Mouse (Mus musculus): ENCODE results near the gene Thnsl2. TPM values are rescaled to one million over a fixed set of nuclear protein-coding genes. Genes with fewer than 3 reads are reported as not detected.
A peak's percentile ranks its signal among the peaks of the same experiment; 100 is the strongest.

Gene Thnsl2
- total and polyA plus RNA-seq, 3 experiments, result 14.9 to 22.1 (median 18.5) TPM

GRCm38 (mm10) chr6:71133559-71133958, 10.7 kb downstream of the Thnsl2 start:
- DNase-seq, result no peak

DNA sequence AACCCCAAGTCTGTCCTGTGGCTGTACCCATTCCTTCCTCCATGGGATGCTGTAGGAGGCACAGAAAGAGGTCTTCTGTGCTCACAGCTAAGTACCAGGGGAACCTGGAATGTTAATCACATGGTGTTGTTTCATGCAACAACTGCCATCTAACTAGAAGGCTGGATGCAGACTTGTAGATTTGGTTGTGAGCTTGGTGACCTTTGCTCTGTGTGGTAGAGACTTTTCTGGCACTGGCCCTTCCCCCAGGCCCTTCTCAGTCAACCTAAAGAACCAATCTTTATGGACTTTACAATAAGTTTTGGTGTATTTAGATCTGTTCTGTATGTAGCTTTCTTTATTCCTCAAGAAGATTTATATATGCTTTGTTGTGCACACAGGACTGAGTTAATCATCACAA, 13.2 kb downstream of the Thnsl2 start:
- DNase-seq, result no peak

- DNase-seq, result no peak
Measured at GRCm38 (mm10) chr6:71130269-71130668, 14.0 kb downstream of the Thnsl2 start.

- DNase-seq, result no peak
Measured at GRCm38 (mm10) chr6:71129071-71129470, 15.2 kb downstream of the Thnsl2 start.

DNA sequence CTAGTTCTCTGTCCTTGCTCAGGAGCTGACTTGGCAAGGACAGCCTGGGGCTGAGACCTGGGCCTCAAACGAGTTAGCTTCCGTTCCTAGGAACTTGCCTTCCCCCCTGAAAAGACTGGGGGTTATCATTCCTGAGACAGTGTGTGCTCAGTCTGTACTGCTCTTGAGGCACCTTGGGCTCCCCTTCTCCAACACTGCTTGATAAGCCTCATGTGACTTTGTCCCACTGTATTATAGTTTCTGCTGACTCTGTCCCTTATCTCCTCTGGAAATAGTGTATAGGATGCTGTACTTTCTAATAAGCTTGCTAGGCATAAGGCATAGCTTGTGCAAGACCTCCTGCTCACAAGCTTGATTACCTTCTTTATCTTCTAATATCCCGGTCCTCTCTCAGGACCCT, 17.9 kb downstream of the Thnsl2 start:
- no peak for DNase-seq

DNA sequence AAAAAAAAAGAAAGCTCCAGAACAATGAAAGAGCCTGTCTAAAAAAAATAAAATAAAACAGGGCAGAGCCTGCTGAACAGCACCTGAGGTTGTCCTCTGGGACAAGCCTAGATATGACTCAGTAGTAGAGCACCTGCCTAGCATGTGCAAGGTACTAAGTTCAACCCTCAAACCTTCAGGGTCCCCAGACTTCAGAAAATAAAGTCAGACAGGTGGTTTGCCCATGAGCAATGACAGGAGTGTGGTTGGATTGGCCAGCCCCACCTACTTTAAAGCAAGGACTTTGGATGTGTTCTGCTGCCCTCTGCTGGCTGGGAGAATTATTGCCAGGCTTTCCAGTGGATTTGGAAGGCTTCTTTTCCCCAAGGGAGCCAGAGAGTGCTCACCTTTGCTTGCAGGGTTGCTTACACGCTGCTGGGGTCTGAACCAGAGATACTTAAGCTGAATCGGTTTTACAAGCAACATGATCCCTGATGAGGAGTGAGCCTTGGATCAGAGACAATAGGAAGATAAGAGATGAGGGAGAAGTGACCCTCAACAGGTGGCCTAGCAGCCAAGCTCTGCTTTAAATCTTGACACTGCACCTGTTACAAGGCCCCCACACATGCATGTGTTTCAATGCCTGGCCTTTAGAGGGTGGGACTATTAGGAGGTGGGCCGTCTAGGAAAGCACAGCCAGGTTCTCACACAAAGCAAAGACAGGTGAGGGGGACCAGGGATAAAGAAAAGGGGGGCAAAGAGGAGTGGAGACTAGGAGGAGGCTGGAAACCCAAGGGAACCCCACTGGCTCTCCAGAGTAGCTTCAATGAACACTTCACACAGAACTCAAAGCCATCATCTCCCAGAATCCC, 19.0 kb downstream of the Thnsl2 start:
- DNase-seq, result peak; percentile 69

DNA sequence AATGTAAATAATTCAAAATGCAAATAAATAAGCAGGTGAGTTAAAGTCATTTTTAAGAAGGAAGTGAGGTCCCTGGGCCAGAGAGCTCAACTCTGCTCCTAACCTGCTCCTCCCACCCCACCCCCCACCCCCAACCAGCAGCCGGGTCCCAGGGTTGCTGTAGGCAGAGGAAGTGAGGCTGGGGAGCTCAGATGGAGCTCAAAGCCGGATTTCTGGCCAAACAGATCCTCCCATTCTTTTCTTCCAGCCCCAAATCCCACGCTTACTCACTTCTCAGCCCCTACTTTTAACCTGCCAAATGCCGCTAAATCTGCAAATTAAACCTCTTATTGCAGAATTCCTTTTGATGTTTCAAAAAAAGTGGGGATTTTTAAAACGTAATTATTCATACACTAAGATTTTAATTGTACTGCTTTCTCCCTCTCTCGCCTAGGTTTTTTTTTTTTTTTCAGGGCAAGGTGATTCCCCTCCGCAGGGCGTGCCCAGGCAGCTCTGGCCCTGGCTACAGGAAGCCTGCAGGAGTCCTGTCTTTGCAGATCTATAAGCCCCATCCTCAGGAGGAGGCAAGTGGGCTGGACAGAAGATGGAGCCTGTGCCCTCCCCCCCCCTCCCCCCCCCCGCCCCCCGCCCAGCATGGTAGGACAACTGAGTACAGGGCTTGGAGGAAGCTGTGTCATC, 24.5 kb downstream of the Thnsl2 start:
- DNase-seq, result no peak

- peak; percentile 71 for DNase-seq
Measured at GRCm38 (mm10) chr6:71111419-71112113, 32.7 kb downstream of the Thnsl2 start.

DNA sequence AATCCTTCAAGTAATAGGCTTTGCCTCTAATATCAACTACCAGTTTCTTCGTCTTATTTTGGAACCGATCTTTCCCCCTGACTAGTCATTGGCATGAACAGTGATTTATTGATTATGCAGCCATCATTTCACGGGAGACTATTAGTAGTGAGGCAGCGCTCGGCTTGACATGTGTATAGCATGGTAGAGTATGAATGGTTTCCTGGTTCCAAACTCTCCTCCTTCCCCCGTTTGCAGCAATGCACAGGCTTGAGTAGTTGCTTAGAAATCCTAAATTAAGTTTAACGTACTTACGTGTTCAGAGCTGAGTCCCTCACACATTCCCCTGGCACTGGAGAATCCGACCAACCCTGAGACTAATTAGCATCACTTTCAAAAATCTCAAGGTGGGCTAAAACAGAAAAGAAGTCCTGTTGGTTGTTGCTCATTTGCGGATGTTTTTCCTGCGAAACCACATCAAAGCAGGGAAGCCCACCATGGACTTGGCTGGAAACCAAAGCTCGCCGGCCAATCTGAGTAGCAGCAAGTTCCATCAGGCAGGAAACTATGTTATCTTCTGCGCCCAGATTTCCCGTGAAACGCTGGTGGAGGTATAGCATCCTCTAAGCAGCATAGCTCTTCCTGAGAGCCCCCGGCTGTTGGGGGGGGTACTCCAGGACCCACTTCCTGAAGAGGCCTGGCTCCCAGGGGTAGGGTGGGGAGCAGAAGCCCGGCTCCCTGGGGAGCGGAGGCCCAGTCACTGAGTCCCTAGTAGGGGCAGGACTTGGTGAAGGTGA, 37.9 kb downstream of the Thnsl2 start:
- DNase-seq, result no peak

- DNase-seq, result no peak
Measured at GRCm38 (mm10) chr6:71096126-71096525, 48.1 kb downstream of the Thnsl2 start.

DNA sequence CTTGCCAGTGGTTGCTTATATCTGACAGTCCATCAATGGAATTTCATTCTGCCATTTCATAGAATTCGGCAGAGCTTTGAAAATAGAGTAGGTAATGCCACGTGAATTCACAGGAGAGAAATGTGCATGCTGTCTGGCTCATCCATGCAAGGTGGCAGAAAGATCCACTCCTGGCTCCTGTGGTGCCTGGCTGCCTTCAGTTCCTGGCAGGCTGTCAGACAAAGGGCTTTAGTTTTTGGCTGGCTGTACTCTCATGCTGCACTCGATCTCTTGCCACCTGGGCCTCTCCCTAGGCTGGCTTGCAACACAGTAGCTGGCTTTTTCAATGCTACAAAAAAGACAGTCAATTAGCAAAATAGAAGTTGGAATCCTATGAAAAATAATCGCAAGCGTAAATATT, 49.5 kb downstream of the Thnsl2 start:
- no peak for DNase-seq

DNA sequence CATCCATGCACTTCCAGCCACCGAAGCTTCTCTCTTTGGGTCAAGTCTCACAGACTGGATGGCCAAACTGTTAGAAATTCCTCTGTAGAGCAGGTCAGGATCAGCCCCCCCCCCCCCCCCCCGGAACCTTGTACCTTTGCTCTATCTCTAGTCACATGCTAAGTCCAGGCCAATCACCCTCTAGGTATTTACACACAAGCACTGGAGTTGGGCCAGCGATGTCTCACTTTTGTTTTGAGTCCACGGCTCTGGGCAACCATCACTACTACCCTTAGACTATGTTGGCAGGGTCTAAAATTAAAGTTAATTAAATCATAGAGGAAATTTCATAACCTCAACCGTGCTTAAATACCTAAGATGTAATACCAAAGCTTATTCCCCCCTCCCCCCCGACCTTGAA, 50.6 kb downstream of the Thnsl2 start:
- no peak for DNase-seq

GRCm38 (mm10) chr6:71090475-71090874, 53.8 kb downstream of the Thnsl2 start:
- DNase-seq, result no peak

DNA sequence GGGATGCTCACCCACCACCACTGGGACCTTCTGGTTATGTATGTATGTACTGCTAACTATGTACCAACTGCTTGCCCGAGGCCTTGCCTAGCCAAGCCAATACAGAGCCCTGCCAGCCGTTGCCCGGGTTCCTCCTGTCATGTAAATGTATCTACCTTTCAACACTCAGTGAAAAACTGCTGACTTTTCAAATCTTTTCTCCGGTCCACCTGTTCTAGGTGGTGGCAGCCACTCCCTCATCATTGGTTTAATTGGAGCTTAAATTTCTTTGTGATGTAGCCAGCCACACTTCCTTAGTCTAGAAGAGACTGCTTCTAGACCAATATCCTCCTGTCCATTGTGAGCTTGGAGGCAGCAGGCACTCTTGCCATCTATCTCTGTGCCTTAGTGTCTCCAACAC, 54.5 kb downstream of the Thnsl2 start:
- no peak for DNase-seq

GRCm38 (mm10) chr6:71088992-71089391, 55.2 kb downstream of the Thnsl2 start:
- DNase-seq, result no peak

GRCm38 (mm10) chr6:71083441-71083840, 60.8 kb downstream of the Thnsl2 start:
- no peak for DNase-seq

DNA sequence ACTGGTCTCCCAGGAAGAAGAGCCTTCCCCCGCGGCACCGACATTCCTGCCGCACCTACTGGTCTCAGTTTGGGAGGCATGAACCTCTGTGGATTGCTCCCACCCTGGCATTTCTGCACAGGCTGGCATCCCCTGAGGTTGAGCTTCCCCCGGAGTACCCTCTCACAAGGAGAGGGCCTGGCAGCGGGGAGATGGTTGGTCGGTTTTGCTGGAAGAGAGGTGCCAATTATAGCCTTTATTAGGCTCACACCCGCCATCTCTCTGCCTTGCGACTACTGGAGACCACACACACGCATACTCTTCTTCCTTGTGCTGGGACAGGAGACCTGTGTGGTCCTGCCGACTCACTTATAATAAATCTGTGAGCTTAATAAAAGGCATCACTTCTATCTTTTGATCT, 62.2 kb downstream of the Thnsl2 start:
- DNase-seq, result no peak

GRCm38 (mm10) chr6:71081230-71081629, 63.0 kb downstream of the Thnsl2 start:
- no peak for DNase-seq

All from adrenal gland, adult 2 months (tissue).